11 mouse cellular contexts compared by ENCODE assay signal in the genomic region with DNA sequence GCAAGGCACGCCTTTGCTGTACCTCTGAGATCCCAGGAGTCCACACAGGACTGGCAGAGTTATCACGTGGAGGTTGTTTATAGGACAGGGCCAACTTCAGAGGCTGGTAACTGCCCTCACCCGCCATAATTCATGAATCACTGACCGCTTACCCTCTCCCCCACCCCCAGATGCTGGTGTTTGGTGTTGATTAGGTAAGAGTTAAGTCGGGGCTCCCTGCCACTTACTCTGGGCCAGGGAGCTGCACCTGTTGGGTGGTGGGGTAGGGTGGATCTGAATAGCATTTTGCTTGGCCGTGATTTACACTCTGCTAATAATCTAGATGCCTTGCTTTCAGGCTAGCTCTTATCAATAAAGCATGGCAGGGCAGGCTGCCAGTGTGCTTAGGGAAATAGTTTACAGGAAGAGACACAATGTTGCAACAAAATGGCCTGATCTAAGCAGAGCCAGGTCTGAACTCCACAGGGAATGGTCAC. TPM values are rescaled to one million over a fixed set of nuclear protein-coding genes. Genes with fewer than 3 reads are reported as not detected.
DNase-seq lines count a peak whose midpoint lies in the region; ATAC-seq and TF ChIP-seq lines count a peak whose summit lies in the region.
"Had no signal": no experiment of that assay in that cellular context is flagged by ENCODE, and none has a peak within 500 bp of the region (broad histone marks: within the 10 kb centered on the region; RNA-seq: fewer than 3 reads in every experiment).

No protein-coding gene starts in this region.

- TF ChIP-seq CTCF in small intestine, adult 2 months (IDR thresholded peaks at IDR 0.05; ENCODE audit: extremely low read depth, insufficient read length, insufficient replicate concordance, low read depth, low read length): no peak
- TF ChIP-seq CTCF in thymus, adult 2 months (IDR thresholded peaks at IDR 0.05; ENCODE audit: borderline replicate concordance, control insufficient read depth, extremely low read depth, insufficient read depth, low read length, poor library complexity): no peak

- H3K36me3 ChIP-seq in forebrain, embryonic 10.5 days (replicated peaks): peaks cover 10% of the 10 kb centered on the region
- no peaks in the 10 kb centered on the region for H3K36me3 ChIP-seq in forebrain, embryonic 16.5 days (ENCODE audit: control insufficient read depth, insufficient read depth)
- no peaks in the 10 kb centered on the region for H3K36me3 ChIP-seq in midbrain, embryonic 11.5 days (ENCODE audit: control insufficient read depth, insufficient read depth, low read length)
- H3K36me3 ChIP-seq in midbrain, embryonic 15.5 days (replicated peaks): no peaks in the 10 kb centered on the region
- H3K36me3 ChIP-seq in small intestine, adult 2 months (ENCODE audit: control insufficient read depth, insufficient read depth, low read length): no peaks in the 10 kb centered on the region
- no peaks in the 10 kb centered on the region for H3K36me3 ChIP-seq in thymus, adult 2 months (ENCODE audit: control insufficient read depth, insufficient read depth, low read length)

- H3K9ac ChIP-seq in forebrain, embryonic 16.5 days (replicated peaks; ENCODE audit: low read depth, low read length): no peak overlapping the region
- H3K9ac ChIP-seq in midbrain, embryonic 11.5 days (ENCODE audit: low read length): no peak overlapping the region
- H3K9ac ChIP-seq in midbrain, embryonic 15.5 days: no peak overlapping the region
- H3K9ac ChIP-seq: forebrain, postnatal 0 days had no signal

- DNase-seq in forebrain, embryonic 10.5 days (ENCODE audit: extremely low spot score, low spot score): no peak
- no peak for DNase-seq in midbrain, embryonic 11.5 days (ENCODE audit: low spot score, missing footprints)
- peak; percentile 39 to 45 for DNase-seq in heart, postnatal 10 days
- no peak for DNase-seq in thymus, adult 2 months
- DNase-seq in cerebellum, adult 11 months: no peak
- DNase-seq: cerebellum, postnatal 10 days; forebrain, postnatal 0 days had no signal

- WGBS in forebrain, embryonic 10.5 days: 38% methylated on average over 6 of the region's 6 CpGs
- 30% methylated on average over 6 of the region's 6 CpGs for WGBS in forebrain, embryonic 16.5 days
- 40% methylated on average over 6 of the region's 6 CpGs for WGBS in midbrain, embryonic 11.5 days
- 38% methylated on average over 6 of the region's 6 CpGs for WGBS in midbrain, embryonic 15.5 days
- 16% methylated on average over 6 of the region's 6 CpGs for WGBS in small intestine, adult 2 months
- 72% methylated on average over 6 of the region's 6 CpGs for WGBS in thymus, adult 2 months

- intact Hi-C loops in heart, postnatal 10 days (cut with DNase I): no loop called here

- peaks cover 13% of the 10 kb centered on the region; the same call in 1 of the 2 replicates for H3K9me3 ChIP-seq in forebrain, embryonic 10.5 days
- 0 out of 2 replicates have a peak, but pooled peaks cover 2% of the 10 kb centered on the region for H3K9me3 ChIP-seq in forebrain, embryonic 16.5 days (ENCODE audit: control insufficient read depth, low read length)
- no peaks in the 10 kb centered on the region; the same call in 1 of the 2 replicates for H3K9me3 ChIP-seq in midbrain, embryonic 11.5 days (ENCODE audit: control insufficient read depth, low read length)
- H3K9me3 ChIP-seq in midbrain, embryonic 15.5 days: no peaks in the 10 kb centered on the region; the same call in 1 of the 2 replicates

- H3K4me1 ChIP-seq in forebrain, embryonic 10.5 days: peaks cover 55% of the 10 kb centered on the region
- peaks cover 10% of the 10 kb centered on the region for H3K4me1 ChIP-seq in forebrain, embryonic 16.5 days (replicated peaks; ENCODE audit: control insufficient read depth, insufficient read depth, low read length)
- H3K4me1 ChIP-seq in midbrain, embryonic 11.5 days (ENCODE audit: control insufficient read depth, insufficient read depth, low read length): peaks cover 30% of the 10 kb centered on the region
- H3K4me1 ChIP-seq in midbrain, embryonic 15.5 days: peaks cover 23% of the 10 kb centered on the region
- peaks cover 13% of the 10 kb centered on the region for H3K4me1 ChIP-seq in small intestine, adult 2 months (ENCODE audit: control insufficient read depth, insufficient read depth, insufficient read length, low read length)
- no peaks in the 10 kb centered on the region for H3K4me1 ChIP-seq in thymus, adult 2 months (replicated peaks; ENCODE audit: control insufficient read depth, insufficient read depth, low read length)

- no peaks in the 10 kb centered on the region for H3K27me3 ChIP-seq in forebrain, embryonic 10.5 days (ENCODE audit: poor library complexity, severe bottlenecking)
- no peaks in the 10 kb centered on the region for H3K27me3 ChIP-seq in forebrain, embryonic 16.5 days (replicated peaks; ENCODE audit: control insufficient read depth, insufficient read depth, low read length)
- no peaks in the 10 kb centered on the region for H3K27me3 ChIP-seq in midbrain, embryonic 11.5 days (ENCODE audit: control insufficient read depth, insufficient read depth, low read length)
- no peaks in the 10 kb centered on the region for H3K27me3 ChIP-seq in midbrain, embryonic 15.5 days (replicated peaks)
- H3K27me3 ChIP-seq in small intestine, adult 2 months (ENCODE audit: control insufficient read depth, insufficient read depth, low read length): no peaks in the 10 kb centered on the region
- no peaks in the 10 kb centered on the region for H3K27me3 ChIP-seq in thymus, adult 2 months (ENCODE audit: control insufficient read depth, insufficient read depth, low read length)

- H3K4me2 ChIP-seq in forebrain, embryonic 16.5 days (ENCODE audit: low read length): no peak overlapping the region
- H3K4me2 ChIP-seq in midbrain, embryonic 11.5 days: peak overlapping the region; percentile 30; the same call in 1 of the 2 replicates
- H3K4me2 ChIP-seq in midbrain, embryonic 15.5 days: no peak overlapping the region

- no peak overlapping the region for H3K4me3 ChIP-seq in forebrain, embryonic 10.5 days
- no peak overlapping the region for H3K4me3 ChIP-seq in forebrain, embryonic 16.5 days (replicated peaks; ENCODE audit: low read length)
- no peak overlapping the region for H3K4me3 ChIP-seq in midbrain, embryonic 11.5 days (ENCODE audit: low read depth, low read length)
- H3K4me3 ChIP-seq in midbrain, embryonic 15.5 days: no peak overlapping the region
- H3K4me3 ChIP-seq in small intestine, adult 2 months (ENCODE audit: low read depth, low read length): peak overlapping the region; percentile 46
- H3K4me3 ChIP-seq in thymus, adult 2 months (ENCODE audit: control insufficient read depth, insufficient read depth, low read length): no peak overlapping the region

- H3K27ac ChIP-seq in forebrain, embryonic 10.5 days: peak overlapping the region; percentile 78
- no peak overlapping the region for H3K27ac ChIP-seq in forebrain, embryonic 16.5 days (ENCODE audit: low read length)
- H3K27ac ChIP-seq in midbrain, embryonic 11.5 days (ENCODE audit: low read depth, low read length): peak overlapping the region; percentile 67; the same call in 1 of the 2 replicates
- no peak overlapping the region for H3K27ac ChIP-seq in midbrain, embryonic 15.5 days
- peak overlapping the region; percentile 64 for H3K27ac ChIP-seq in small intestine, adult 2 months (ENCODE audit: insufficient read depth, low read depth, low read length)
- H3K27ac ChIP-seq in thymus, adult 2 months (ENCODE audit: control insufficient read depth, insufficient read depth, low read length): no peak overlapping the region

- ATAC-seq in forebrain, embryonic 16.5 days: no peak
- ATAC-seq in midbrain, embryonic 11.5 days (ENCODE audit: low FRiP score): no peak
- ATAC-seq in midbrain, embryonic 15.5 days (replicated peaks): no peak
- ATAC-seq: forebrain, postnatal 0 days had no signal

- no peak for TF ChIP-seq POLR2A in small intestine, adult 2 months (IDR thresholded peaks at IDR 0.05; ENCODE audit: low read depth, low read length)
- TF ChIP-seq POLR2A in thymus, adult 2 months (IDR thresholded peaks at IDR 0.05; ENCODE audit: control insufficient read depth, extremely low read depth, insufficient read depth, low read length, poor library complexity): no peak

RNA-seq across cellular contexts. Expression of gene Ptprg, which starts 25.2 kb away (rescaled TPM):
- 37.0 and 38.6 TPM in 2 replicates for polyA plus RNA-seq in forebrain, embryonic 10.5 days (2016; fragmentation: Nextera tagmentation; extraction: Ambion mirVana)
- 30.9 and 33.5 TPM in 2 replicates for polyA plus RNA-seq in forebrain, embryonic 16.5 days (2015; fragmentation: Nextera tagmentation; extraction: Ambion mirVana)
- polyA plus RNA-seq in midbrain, embryonic 11.5 days (2014; fragmentation: Nextera tagmentation; extraction: Ambion mirVana): 30.1 and 33.7 TPM in 2 replicates
- 43.3 and 46.6 TPM in 2 replicates for polyA plus RNA-seq in midbrain, embryonic 15.5 days (2015; fragmentation: Nextera tagmentation; extraction: Ambion mirVana)
- 10 to 100 TPM; 79.8 to 89.9 TPM for total RNA-seq in heart, postnatal 10 days (2021)
- polyA plus RNA-seq in small intestine, adult 2 months (2012; rRNA removed): 7.4 and 21.7 TPM in 2 replicates
- polyA plus RNA-seq in thymus, adult 2 months (2012; rRNA removed): 12.3 and 13.2 TPM in 2 replicates
- total RNA-seq: megakaryocyte progenitor cell, adult 5-6 weeks had no signal

Comparison
In these comparisons a context has a peak if more than half of its experiments do, and no peak if none do; other contexts are left out.
1. H3K27ac ChIP-seq: peak in forebrain, embryonic 10.5 days (single experiment), midbrain, embryonic 11.5 days (single experiment) and small intestine, adult 2 months (single experiment); none in forebrain, embryonic 16.5 days (single experiment), midbrain, embryonic 15.5 days (single experiment) and thymus, adult 2 months (single experiment).
2. DNase-seq: peak in heart, postnatal 10 days (2 of 2); none in forebrain, embryonic 10.5 days (single experiment), midbrain, embryonic 11.5 days (single experiment), thymus, adult 2 months (single experiment) and cerebellum, adult 11 months (single experiment).